Mouse (Mus musculus): ENCODE data around the gene Olfr551. TPM values are rescaled to one million over a fixed set of nuclear protein-coding genes. Genes with fewer than 3 reads are reported as not detected.

Gene Olfr551
- polyA plus RNA-seq, 1 experiment from 2014 or later = not detected

Other genes starting within 250 kb of the Olfr551 start
- gene Rrm1, start 150.2 kb downstream of the Olfr551 start, polyA plus RNA-seq (2014; fragmentation: Nextera tagmentation; extraction: Ambion mirVana) = 159 and 198 TPM in 2 replicates
- 0.63 and 0.80 TPM in 2 replicates for gene Olfr543, start 110.2 kb downstream of the Olfr551 start, polyA plus RNA-seq (2014; fragmentation: Nextera tagmentation; extraction: Ambion mirVana)
- gene Olfr544, start 103.6 kb downstream of the Olfr551 start, polyA plus RNA-seq (2014; fragmentation: Nextera tagmentation; extraction: Ambion mirVana) = 0.10 TPM in 1 of 2 replicates, not detected in the other
- not detected in 2 replicates for gene Olfr545, start 92.3 kb downstream of the Olfr551 start, polyA plus RNA-seq (2014; fragmentation: Nextera tagmentation; extraction: Ambion mirVana)
- not detected in 2 replicates for gene Olfr547, start 57.1 kb downstream of the Olfr551 start, polyA plus RNA-seq (2014; fragmentation: Nextera tagmentation; extraction: Ambion mirVana)
- not detected in 2 replicates for gene Olfr548-ps1, start 51.0 kb downstream of the Olfr551 start, polyA plus RNA-seq (2014; fragmentation: Nextera tagmentation; extraction: Ambion mirVana)
- not detected in 2 replicates for gene Olfr549, start 42.0 kb downstream of the Olfr551 start, polyA plus RNA-seq (2014; fragmentation: Nextera tagmentation; extraction: Ambion mirVana)
- 0.68 and 1.5 TPM in 2 replicates for gene Trim21, start 26.4 kb downstream of the Olfr551 start, polyA plus RNA-seq (2014; fragmentation: Nextera tagmentation; extraction: Ambion mirVana)
- gene Olfr550, start 20.4 kb downstream of the Olfr551 start, polyA plus RNA-seq (2014; fragmentation: Nextera tagmentation; extraction: Ambion mirVana) = not detected in 2 replicates
- not detected in 2 replicates for gene Olfr552, start 5.9 kb upstream of the Olfr551 start, polyA plus RNA-seq (2014; fragmentation: Nextera tagmentation; extraction: Ambion mirVana)
- not detected in 2 replicates for gene Olfr553, start 26.3 kb upstream of the Olfr551 start, polyA plus RNA-seq (2014; fragmentation: Nextera tagmentation; extraction: Ambion mirVana)
- not detected in 2 replicates for gene Olfr554, start 46.5 kb upstream of the Olfr551 start, polyA plus RNA-seq (2014; fragmentation: Nextera tagmentation; extraction: Ambion mirVana)
- not detected in 2 replicates for gene Olfr555, start 66.9 kb upstream of the Olfr551 start, polyA plus RNA-seq (2014; fragmentation: Nextera tagmentation; extraction: Ambion mirVana)
- gene Olfr556, start 73.0 kb upstream of the Olfr551 start, polyA plus RNA-seq (2014; fragmentation: Nextera tagmentation; extraction: Ambion mirVana) = not detected in 2 replicates
- 10.4 and 15.4 TPM in 2 replicates for gene Trim68, start 95.4 kb upstream of the Olfr551 start, polyA plus RNA-seq (2014; fragmentation: Nextera tagmentation; extraction: Ambion mirVana)
- not detected in 2 replicates for gene Olfr557, start 104.0 kb upstream of the Olfr551 start, polyA plus RNA-seq (2014; fragmentation: Nextera tagmentation; extraction: Ambion mirVana)
- 0.20 and 0.36 TPM in 2 replicates for gene Olfr558, start 110.3 kb upstream of the Olfr551 start, polyA plus RNA-seq (2014; fragmentation: Nextera tagmentation; extraction: Ambion mirVana)
- gene Olfr33, start 127.2 kb upstream of the Olfr551 start, polyA plus RNA-seq (2014; fragmentation: Nextera tagmentation; extraction: Ambion mirVana) = not detected in 2 replicates
- gene Olfr559, start 135.6 kb upstream of the Olfr551 start, polyA plus RNA-seq (2014; fragmentation: Nextera tagmentation; extraction: Ambion mirVana) = not detected in 2 replicates
- gene Olfr560, start 167.5 kb upstream of the Olfr551 start, polyA plus RNA-seq (2014; fragmentation: Nextera tagmentation; extraction: Ambion mirVana) = not detected in 2 replicates
- 0.22 and 0.27 TPM in 2 replicates for gene Olfr78, start 167.6 kb upstream of the Olfr551 start, polyA plus RNA-seq (2014; fragmentation: Nextera tagmentation; extraction: Ambion mirVana)
- gene Olfr561, start 179.3 kb upstream of the Olfr551 start, polyA plus RNA-seq (2014; fragmentation: Nextera tagmentation; extraction: Ambion mirVana) = not detected in 2 replicates
- not detected in 2 replicates for gene Olfr564, start 211.6 kb upstream of the Olfr551 start, polyA plus RNA-seq (2014; fragmentation: Nextera tagmentation; extraction: Ambion mirVana)